Mouse (Mus musculus) heart, embryonic 16.5 days (tissue): ENCODE measurements around the gene Sema3f. TPM values are rescaled to one million over a fixed set of nuclear protein-coding genes. Genes with fewer than 3 reads are reported as not detected.

Source experiments
- polyA plus RNA-seq: library from polyadenylated mRNA; unstranded; fragments of >200 nt; fragmentation: Nextera tagmentation; extraction: Ambion mirVana; gene quantifications from 2 replicates; pipeline ENCODE4 v1.2.1, GENCODE M21; 2015

The Sema3f gene
- polyA plus RNA-seq, 1 experiment from 2014 or later = 3.9 TPM

Other genes starting within 250 kb of the Sema3f start
- 31.3 and 32.9 TPM in 2 replicates for gene Tmem115, start 176.5 kb downstream of the Sema3f start, polyA plus RNA-seq
- 17.7 and 18.5 TPM in 2 replicates for gene Cyb561d2, start 168.3 kb downstream of the Sema3f start, polyA plus RNA-seq
- 32.4 and 33.3 TPM in 2 replicates for gene Nprl2, start 168.2 kb downstream of the Sema3f start, polyA plus RNA-seq
- 1.7 and 2.5 TPM in 2 replicates for gene Zmynd10, start 163.2 kb downstream of the Sema3f start, polyA plus RNA-seq
- 54.0 and 55.3 TPM in 2 replicates for gene Rassf1, start 158.9 kb downstream of the Sema3f start, polyA plus RNA-seq
- gene Tusc2, start 147.2 kb downstream of the Sema3f start, polyA plus RNA-seq = 44.3 and 44.7 TPM in 2 replicates
- 87.4 and 87.7 TPM in 2 replicates for gene Hyal2, start 142.5 kb downstream of the Sema3f start, polyA plus RNA-seq
- 7.5 and 8.4 TPM in 2 replicates for gene Hyal1, start 133.5 kb downstream of the Sema3f start, polyA plus RNA-seq
- 15.1 and 19.2 TPM in 2 replicates for gene Naa80, start 131.6 kb downstream of the Sema3f start, polyA plus RNA-seq
- 0.54 and 0.69 TPM in 2 replicates for gene Hyal3, start 129.7 kb downstream of the Sema3f start, polyA plus RNA-seq
- gene Ifrd2, start 122.8 kb downstream of the Sema3f start, polyA plus RNA-seq = 45.7 and 46.5 TPM in 2 replicates
- gene Sema3b, start 101.2 kb downstream of the Sema3f start, polyA plus RNA-seq = 11.0 and 12.0 TPM in 2 replicates
- gene Gnai2, start 75.1 kb downstream of the Sema3f start, polyA plus RNA-seq = 419 and 458 TPM in 2 replicates
- 3.3 and 3.9 TPM in 2 replicates for gene Slc38a3, start 40.9 kb downstream of the Sema3f start, polyA plus RNA-seq
- 0.39 TPM in 2 replicates for gene Gnat1, start 30.8 kb downstream of the Sema3f start, polyA plus RNA-seq
- gene Rbm5, start 60.5 kb upstream of the Sema3f start, polyA plus RNA-seq = 137 and 146 TPM in 2 replicates
- 48.3 and 48.8 TPM in 2 replicates for gene Rbm6, start 162.8 kb upstream of the Sema3f start, polyA plus RNA-seq
- 11.0 and 13.1 TPM in 2 replicates for gene Mon1a, start 177.7 kb upstream of the Sema3f start, polyA plus RNA-seq
- 2.4 and 2.8 TPM in 2 replicates for gene Mst1r, start 196.4 kb upstream of the Sema3f start, polyA plus RNA-seq
- not detected in 2 replicates for gene Actl11, start 218.0 kb upstream of the Sema3f start, polyA plus RNA-seq
- gene Camkv, start 225.2 kb upstream of the Sema3f start, polyA plus RNA-seq = 0.77 and 2.3 TPM in 2 replicates
- gene Traip, start 239.7 kb upstream of the Sema3f start, polyA plus RNA-seq = 11.8 and 12.7 TPM in 2 replicates